Mouse (Mus musculus) E14TG2a.4 (cell line): Measurements from ENCODE around the gene Epn3.

Source experiments
- H3K27me3 ChIP-seq: 2 replicates; pipeline ENCODE4 v1.6.1; 2014; ENCODE audit warnings: low read length, control low read depth; ENCODE audit not compliant: insufficient read depth
- H3K36me3 ChIP-seq: 2 replicates; pipeline ENCODE4 v1.6.1; 2014; ENCODE audit warnings: low read length, control low read depth; ENCODE audit not compliant: insufficient read depth
- H3K4me1 ChIP-seq: replicated peaks from 2 replicates; pipeline ENCODE4 v1.6.1; 2014; ENCODE audit warnings: low read depth, low read length, control low read depth
- H3K4me3 ChIP-seq: replicated peaks from 2 replicates; pipeline ENCODE4 v1.5.1; 2014; ENCODE audit warnings: mild to moderate bottlenecking, low read length
- H3K9me3 ChIP-seq: 2 replicates; pipeline ENCODE4 v1.6.1; 2014; ENCODE audit warnings: low read length, control low read depth
- CTCF ChIP-seq: conservative IDR thresholded peaks from 2 replicates; pipeline ENCODE4 v1.5.1; 2014; ENCODE audit warnings: low read length
- NANOG ChIP-seq: IDR thresholded peaks from 2 replicates; pipeline ENCODE4 v1.6.1; 2014; ENCODE audit warnings: borderline replicate concordance, low read length, mixed read lengths
- POU5F1 ChIP-seq: IDR thresholded peaks from 2 replicates; pipeline ENCODE4 v1.6.1; 2014; ENCODE audit warnings: low read length, borderline replicate concordance

Epn3 gene

DNA sequence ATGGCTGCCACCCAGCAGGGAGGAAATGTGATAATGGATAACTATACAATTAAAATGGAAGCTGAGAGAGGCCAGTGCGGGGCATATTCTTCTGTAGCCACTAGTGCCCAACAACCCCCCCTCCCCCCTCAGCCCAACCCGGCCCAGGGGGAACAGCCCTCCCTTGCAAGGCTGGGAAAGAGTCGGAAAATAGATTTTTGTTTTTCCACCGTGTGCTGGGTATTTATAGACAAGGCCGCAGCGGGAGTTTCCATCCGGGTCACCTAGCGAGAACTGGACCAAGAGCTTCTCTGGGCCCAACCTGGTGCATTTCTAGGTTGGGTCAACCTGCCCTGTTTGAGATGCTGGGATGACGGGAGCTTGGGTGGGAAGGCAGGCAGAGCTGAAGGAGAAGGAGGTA lies 58.0 kb downstream of the Epn3 start:
- Histone ChIP-seq H3K27me3 (peaks cover 60% of the 10 kb centered on the region), H3K36me3 (no peaks in the 10 kb centered on the region), H3K9me3 (no peaks in the 10 kb centered on the region), H3K4me3 (no peak overlapping the region), H3K4me1 (0 out of 2 replicates have a peak, but pooled peaks cover 3% of the 10 kb centered on the region)
- TF ChIP-seq CTCF: no peak
- TF ChIP-seq POU5F1: no peak
- TF ChIP-seq NANOG: no peak

DNA sequence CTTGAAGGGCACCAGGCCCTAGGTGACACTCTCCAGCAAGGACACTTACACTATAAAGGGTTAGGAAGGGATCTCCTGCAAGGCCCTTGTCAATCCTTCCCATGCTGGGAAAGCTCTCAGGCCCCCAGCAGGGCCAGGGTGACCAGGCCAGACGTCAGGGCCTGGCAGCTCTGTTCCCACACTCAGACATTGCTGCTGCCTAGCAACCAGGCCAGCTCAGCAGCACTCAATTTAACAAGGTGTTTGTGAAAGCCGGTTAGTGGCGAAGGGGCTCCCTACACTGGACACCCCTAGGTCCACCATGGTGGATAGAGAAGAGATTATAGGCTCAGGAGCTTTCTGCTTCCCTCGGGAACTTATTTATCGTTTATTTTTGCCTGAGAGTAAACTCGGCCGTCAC lies 58.7 kb downstream of the Epn3 start:
- TF ChIP-seq POU5F1: no peak
- TF ChIP-seq CTCF: no peak
- TF ChIP-seq NANOG: no peak
- no peaks in the 10 kb centered on the region for H3K9me3 ChIP-seq
- 0 out of 2 replicates have a peak, but pooled peaks cover 3% of the 10 kb centered on the region for H3K4me1 ChIP-seq
- peaks cover 57% of the 10 kb centered on the region for H3K27me3 ChIP-seq
- H3K36me3 ChIP-seq: no peaks in the 10 kb centered on the region
- no peak overlapping the region for H3K4me3 ChIP-seq

DNA sequence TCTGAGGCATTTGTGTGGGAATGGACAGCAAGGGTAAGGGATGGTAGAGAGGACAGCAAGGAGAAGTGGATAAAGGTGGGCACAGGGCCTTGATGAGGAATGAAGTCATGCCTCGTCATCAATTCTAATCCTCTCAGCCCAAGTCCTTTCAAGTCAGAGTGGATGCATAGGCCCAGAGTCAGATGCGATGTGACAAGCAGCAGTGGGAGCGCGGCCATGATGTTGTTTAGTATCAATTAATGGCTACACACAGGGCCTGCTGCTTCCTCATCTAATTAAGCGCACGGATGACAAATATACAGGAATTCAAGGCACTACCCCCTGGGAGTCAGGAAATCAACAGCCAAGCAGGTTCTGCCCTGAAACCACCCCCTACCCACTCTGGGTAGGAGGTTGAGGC lies 59.4 kb downstream of the Epn3 start:
- TF ChIP-seq POU5F1: no peak
- TF ChIP-seq NANOG: no peak
- no peak for TF ChIP-seq CTCF
- no peaks in the 10 kb centered on the region for H3K9me3 ChIP-seq

More for the DNA sequence above, 59.4 kb downstream of the Epn3 start:
- Histone ChIP-seq H3K4me3 (no peak overlapping the region), H3K4me1 (0 out of 2 replicates have a peak, but pooled peaks cover 3% of the 10 kb centered on the region), H3K27me3 (peaks cover 52% of the 10 kb centered on the region), H3K36me3 (no peaks in the 10 kb centered on the region)
